In the genomic region with DNA sequence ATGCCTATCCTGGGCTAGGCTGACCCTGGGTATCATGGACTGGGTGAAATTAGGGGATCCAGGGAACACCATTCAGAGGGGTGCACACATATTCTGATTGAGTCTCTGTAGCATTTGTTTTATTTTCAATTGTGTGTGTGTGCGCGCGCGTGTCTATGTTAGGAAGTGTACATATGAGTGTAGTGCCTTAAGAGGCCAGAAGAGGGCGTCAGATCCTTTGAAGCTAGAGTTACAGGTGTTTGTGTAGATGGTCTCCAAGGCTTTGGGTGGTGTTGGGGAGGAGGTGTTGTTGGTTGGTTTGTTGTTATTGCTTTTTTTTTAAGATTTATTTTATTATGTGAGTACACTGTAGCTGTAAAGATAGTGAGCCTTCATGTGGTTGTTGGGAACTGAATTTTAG, we compare ENCODE assay signal across 28 mouse cellular contexts.
A peak's percentile ranks its signal among the peaks of the same experiment; 100 is the strongest.
DNase-seq lines count a peak whose midpoint lies in the region; ATAC-seq and TF ChIP-seq lines count a peak whose summit lies in the region.
"Had no signal": no experiment of that assay in that cellular context is flagged by ENCODE, and none has a peak within 500 bp of the region (broad histone marks: within the 10 kb centered on the region; RNA-seq: fewer than 3 reads in every experiment).

No protein-coding gene starts in this region.

- H3K27me3 ChIP-seq in liver, postnatal 0 days (ENCODE audit: insufficient read depth, low read length): no peaks in the 10 kb centered on the region
- no peaks in the 10 kb centered on the region for H3K27me3 ChIP-seq in liver, embryonic 11.5 days (replicated peaks; ENCODE audit: control insufficient read depth, insufficient read depth, low read length)
- no peaks in the 10 kb centered on the region for H3K27me3 ChIP-seq in E14TG2a.4 (ENCODE audit: insufficient read depth, low read length)
- peaks cover 6% of the 10 kb centered on the region for H3K27me3 ChIP-seq in Patski
- H3K27me3 ChIP-seq: embryonic facial prominence, embryonic 13.5 days; forebrain, embryonic 12.5 days; limb, embryonic 15.5 days; liver, embryonic 15.5 days; neural tube, embryonic 13.5 days had no signal

- peak; percentile 25; the same call in 1 of the 2 replicates for TF ChIP-seq CTCF in liver, postnatal 0 days (IDR thresholded peaks at IDR 0.05; ENCODE audit: low read depth)
- TF ChIP-seq CTCF in E14TG2a.4 (conservative IDR thresholded peaks at IDR 0.05; ENCODE audit: low read length) (peak; percentile 35; the same call in 1 of the 2 replicates), Patski (IDR thresholded peaks at IDR 0.05) (peak; percentile 29)

- H3K4me3 ChIP-seq in liver, postnatal 0 days (ENCODE audit: low read depth, low read length): no peak overlapping the region
- no peak overlapping the region for H3K4me3 ChIP-seq in liver, embryonic 11.5 days (ENCODE audit: low read depth, low read length)
- H3K4me3 ChIP-seq in E14TG2a.4 (replicated peaks; ENCODE audit: low read length): no peak overlapping the region
- H3K4me3 ChIP-seq: embryonic facial prominence, embryonic 13.5 days; erythroblast, embryonic 14.5 days; forebrain, embryonic 12.5 days; hindbrain, embryonic 10.5 days; left cerebral cortex, adult 2 months; limb, embryonic 15.5 days; liver, embryonic 15.5 days; neural tube, embryonic 13.5 days had no signal

- CTCF ChIA-PET in Patski (lab: Charles Lee): no interaction called here

- WGBS in liver, postnatal 0 days (ENCODE audit: insufficient replicate concordance): 63% methylated on average over 5 of the region's 5 CpGs
- WGBS in liver, embryonic 11.5 days: 68% methylated on average over 5 of the region's 5 CpGs

- no peak for DNase-seq in liver, postnatal 0 days
- DNase-seq in liver, embryonic 11.5 days (ENCODE audit: low spot score): no peak
- DNase-seq in Patski (ENCODE audit: low read depth, low spot score): no peak
- DNase-seq in naive thymus-derived CD4-positive, alpha-beta T cell, adult 2 months (ENCODE audit: low read depth): peak; percentile 4
- no peak for DNase-seq in c-Kit-positive CD71-positive TER-119-positive erythroid progenitor cells, embryonic 14.5 days (ENCODE audit: low spot score)
- DNase-seq in cerebellum, postnatal 25 days: no peak
- DNase-seq in heart, adult 11 months: no peak
- DNase-seq: adrenal gland, postnatal 14 days; cerebellum, adult 18-20 months; cerebellum, postnatal 36 days; embryo, embryonic 11 days; kidney, adult 18-20 months; kidney, postnatal 10 days; left cerebral cortex, postnatal 4 days; lung, postnatal 14 days; midbrain, embryonic 14.5 days; thymus, postnatal 25 days had no signal

- no peak for ATAC-seq in liver, postnatal 0 days
- ATAC-seq in liver, embryonic 11.5 days (replicated peaks; ENCODE audit: low FRiP score): no peak
- ATAC-seq in Patski: no peak
- ATAC-seq: hindbrain, postnatal 0 days had no signal

- H3K27ac ChIP-seq in liver, postnatal 0 days (ENCODE audit: low read depth): no peak overlapping the region
- no peak overlapping the region for H3K27ac ChIP-seq in liver, embryonic 11.5 days (ENCODE audit: low read depth, low read length)
- H3K27ac ChIP-seq: embryonic facial prominence, embryonic 13.5 days; forebrain, embryonic 12.5 days; hindbrain, embryonic 10.5 days; hindbrain, postnatal 0 days; left cerebral cortex, adult 2 months; limb, embryonic 15.5 days; liver, embryonic 15.5 days; neural tube, embryonic 13.5 days had no signal

- TF ChIP-seq EP300 in liver, postnatal 0 days (IDR thresholded peaks at IDR 0.05; ENCODE audit: low read depth): no peak

- H3K4me2 ChIP-seq in liver, postnatal 0 days (ENCODE audit: low read depth, low read length): no peak overlapping the region
- H3K4me2 ChIP-seq in liver, embryonic 11.5 days: no peak overlapping the region
- H3K4me2 ChIP-seq: embryonic facial prominence, embryonic 13.5 days; forebrain, embryonic 12.5 days; heart, embryonic 11.5 days; limb, embryonic 15.5 days; liver, embryonic 15.5 days; neural tube, embryonic 13.5 days had no signal

- no peak overlapping the region for H3K9ac ChIP-seq in liver, postnatal 0 days (replicated peaks)
- no peak overlapping the region for H3K9ac ChIP-seq in liver, embryonic 11.5 days (ENCODE audit: low read depth, low read length)
- H3K9ac ChIP-seq: embryonic facial prominence, embryonic 13.5 days; forebrain, embryonic 12.5 days; limb, embryonic 15.5 days; liver, embryonic 15.5 days; neural tube, embryonic 13.5 days had no signal

- POLR2A ChIA-PET in Patski (lab: Charles Lee): no interaction called here

- H3K4me1 ChIP-seq in liver, postnatal 0 days (ENCODE audit: insufficient read depth): no peaks in the 10 kb centered on the region
- H3K4me1 ChIP-seq in liver, embryonic 11.5 days (replicated peaks; ENCODE audit: control insufficient read depth, insufficient read depth, low read length): no peaks in the 10 kb centered on the region
- no peaks in the 10 kb centered on the region for H3K4me1 ChIP-seq in E14TG2a.4 (replicated peaks; ENCODE audit: low read depth, low read length)
- H3K4me1 ChIP-seq: embryonic facial prominence, embryonic 13.5 days; forebrain, embryonic 12.5 days; limb, embryonic 15.5 days; liver, embryonic 15.5 days had no signal

- in situ Hi-C loops in Patski (cut with MboI; ENCODE audit: low pct_unique_long_range_greater_than_20kb): no loop called here

- no peaks in the 10 kb centered on the region for H3K9me3 ChIP-seq in liver, postnatal 0 days (ENCODE audit: low read length)
- H3K9me3 ChIP-seq in liver, embryonic 11.5 days (ENCODE audit: control insufficient read depth, low read length): no peaks in the 10 kb centered on the region
- H3K9me3 ChIP-seq in E14TG2a.4 (ENCODE audit: low read length): no peaks in the 10 kb centered on the region
- H3K9me3 ChIP-seq: embryonic facial prominence, embryonic 13.5 days; hindbrain, embryonic 10.5 days; limb, embryonic 15.5 days; liver, embryonic 15.5 days; neural tube, embryonic 13.5 days had no signal

- no peaks in the 10 kb centered on the region for H3K36me3 ChIP-seq in liver, postnatal 0 days (replicated peaks; ENCODE audit: insufficient read depth, low read length)
- no peaks in the 10 kb centered on the region for H3K36me3 ChIP-seq in liver, embryonic 11.5 days (ENCODE audit: control insufficient read depth, insufficient read depth, low read length)
- H3K36me3 ChIP-seq in E14TG2a.4 (ENCODE audit: insufficient read depth, low read length): no peaks in the 10 kb centered on the region
- H3K36me3 ChIP-seq: embryonic facial prominence, embryonic 13.5 days; forebrain, embryonic 12.5 days; hindbrain, embryonic 10.5 days; limb, embryonic 15.5 days; liver, embryonic 15.5 days; neural tube, embryonic 13.5 days had no signal
